Mouse (Mus musculus) stomach, embryonic 14.5 days (tissue): ENCODE measurements around the gene H2afv. TPM values are rescaled to one million over a fixed set of nuclear protein-coding genes. Genes with fewer than 3 reads are reported as not detected.

ENCODE experiments used
- ATAC-seq: fragments of 200-750 bp; cut with Nextera tagmentation; 2 replicates; pipeline ENCODE4 v1.8.0; 2017; ENCODE audit warnings: low read depth, moderate TSS enrichment; ENCODE audit not compliant: insufficient number of reproducible peaks, insufficient read depth, low FRiP score
- H3K27ac ChIP-seq: fragments of 300-500 bp; sonication (generic); 2 replicates; pipeline ENCODE4 v1.5.1; 2014; ENCODE audit warnings: mild to moderate bottlenecking, low read length, moderate library complexity, mixed read lengths
- H3K27me3 ChIP-seq: fragments of 300-500 bp; sonication (generic); 2 replicates; pipeline ENCODE4 v1.6.1; 2014; ENCODE audit warnings: low read length, control low read depth, mixed read lengths; ENCODE audit not compliant: control insufficient read depth, insufficient read depth
- H3K36me3 ChIP-seq: fragments of 300-500 bp; sonication (generic); 2 replicates; pipeline ENCODE4 v1.6.1; 2014; ENCODE audit warnings: mild to moderate bottlenecking, control low read depth, low read length, moderate library complexity, mixed read lengths; ENCODE audit not compliant: control insufficient read depth, insufficient read depth
- H3K4me1 ChIP-seq: fragments of 300-500 bp; sonication (generic); 2 replicates; pipeline ENCODE4 v1.6.1; 2014; ENCODE audit warnings: low read length, control low read depth, mixed read lengths; ENCODE audit not compliant: control insufficient read depth, insufficient read depth
- H3K4me2 ChIP-seq: fragments of 300-500 bp; sonication (generic); replicated peaks from 2 replicates; pipeline ENCODE4 v1.6.1; 2014; ENCODE audit warnings: low read depth, low read length, control low read depth
- H3K4me3 ChIP-seq: fragments of 300-500 bp; sonication (generic); 2 replicates; pipeline ENCODE4 v1.5.1; 2014; ENCODE audit warnings: low read depth, low read length, control low read depth
- H3K9ac ChIP-seq: fragments of 300-500 bp; sonication (generic); replicated peaks from 2 replicates; pipeline ENCODE4 v1.6.1; 2014; ENCODE audit warnings: low read depth, mild to moderate bottlenecking, control low read depth, low read length, moderate library complexity, mixed read lengths
- H3K9me3 ChIP-seq: fragments of 300-500 bp; sonication (generic); 2 replicates; pipeline ENCODE4 v1.6.1; 2016; ENCODE audit warnings: low read depth, low read length, control low read depth; ENCODE audit not compliant: control insufficient read depth
- WGBS: fragments of 180-500 bp; shearing (Covaris S2); extraction: QIAGEN DNeasy Blood & Tissue Kit; methylation state at CpG from one replicate; pipeline ENCODE4 v1.1.7; 2014; 5-methylcytosine and 5-hydroxymethylcytosine counted together
- polyA plus RNA-seq: library from polyadenylated mRNA; unstranded; fragments of >200 nt; fragmentation: Nextera tagmentation; extraction: Ambion mirVana; gene quantifications from 2 replicates; pipeline ENCODE4 v1.2.1, GENCODE M21; 2014

The H2afv gene
- polyA plus RNA-seq, 1 experiment from 2014 or later, result 623 TPM

DNA sequence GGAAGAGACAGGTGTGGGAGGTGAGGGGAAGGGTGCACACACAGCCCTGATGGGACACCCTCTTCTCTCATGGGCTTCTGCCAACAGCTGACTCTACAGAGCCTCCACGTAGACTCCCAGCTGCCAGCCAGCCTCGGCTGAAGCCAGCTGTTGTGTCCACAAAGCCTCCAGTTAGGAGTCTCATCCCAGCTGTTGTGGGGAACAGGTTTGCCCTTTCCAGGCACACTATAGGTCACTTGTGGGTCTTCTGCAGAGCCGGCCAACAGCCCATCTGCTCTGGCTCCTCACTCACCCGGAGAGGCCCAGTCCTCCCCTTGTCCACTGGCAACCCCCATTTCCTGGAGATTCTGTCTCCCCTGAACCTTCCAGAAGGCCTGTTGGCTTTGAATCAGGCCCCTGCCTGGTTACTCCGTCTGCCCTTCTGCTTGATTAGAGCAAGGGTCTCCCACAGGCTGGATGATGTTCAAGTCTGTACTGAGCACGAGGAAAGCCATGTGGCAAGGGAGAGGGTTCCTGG, 37.5 kb upstream of the H2afv start:
- Histone ChIP-seq H3K4me3 (no peak overlapping the region), H3K27ac (no peak overlapping the region), H3K36me3 (no peaks in the 10 kb centered on the region), H3K9ac (no peak overlapping the region), H3K9me3 (no peaks in the 10 kb centered on the region), H3K27me3 (no peaks in the 10 kb centered on the region), H3K4me2 (no peak overlapping the region), H3K4me1 (no peaks in the 10 kb centered on the region)
- no peak for ATAC-seq
- WGBS, result 60% methylated on average over 6 of the region's 6 CpGs

DNA sequence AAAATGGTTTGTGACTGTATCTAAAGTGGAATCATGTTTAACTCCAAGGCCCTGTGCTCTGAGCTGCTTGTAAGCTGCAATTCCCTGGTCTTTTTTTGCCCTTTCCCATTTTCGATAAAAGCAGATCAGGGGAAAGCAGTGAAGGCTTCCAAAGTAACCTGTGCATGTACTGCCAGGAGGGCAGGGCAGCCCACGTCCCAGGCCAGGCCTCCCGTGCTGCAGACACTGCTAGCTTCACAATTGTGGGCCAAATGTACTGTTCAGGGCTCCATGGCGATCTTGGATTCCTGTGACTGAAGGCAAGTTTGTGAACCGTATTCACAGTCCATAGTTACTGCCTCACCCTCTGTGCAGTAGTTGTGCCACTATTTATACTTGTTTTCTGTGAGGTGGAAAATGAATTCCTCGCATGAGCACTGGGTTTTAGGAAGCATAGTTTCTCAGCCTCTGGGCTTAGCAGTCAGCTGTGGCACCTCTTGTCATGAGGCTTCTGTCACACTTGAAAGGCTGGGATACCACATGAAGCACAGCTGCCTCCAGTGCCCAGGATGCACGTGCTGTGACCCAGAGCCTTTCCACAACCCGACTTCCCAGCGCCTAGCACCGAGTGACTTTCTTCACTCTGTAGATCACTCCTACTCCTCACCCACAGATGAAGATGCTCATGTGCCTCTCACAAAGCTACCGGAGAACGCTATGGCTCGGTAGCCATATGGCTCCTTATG, 36.6 kb upstream of the H2afv start:
- Histone ChIP-seq H3K27ac (no peak overlapping the region), H3K4me2 (no peak overlapping the region), H3K4me3 (no peak overlapping the region), H3K9me3 (no peaks in the 10 kb centered on the region), H3K9ac (no peak overlapping the region), H3K36me3 (no peaks in the 10 kb centered on the region), H3K4me1 (no peaks in the 10 kb centered on the region), H3K27me3 (no peaks in the 10 kb centered on the region)
- no peak for ATAC-seq
- 79% methylated on average over 13 of the region's 13 CpGs for WGBS

DNA sequence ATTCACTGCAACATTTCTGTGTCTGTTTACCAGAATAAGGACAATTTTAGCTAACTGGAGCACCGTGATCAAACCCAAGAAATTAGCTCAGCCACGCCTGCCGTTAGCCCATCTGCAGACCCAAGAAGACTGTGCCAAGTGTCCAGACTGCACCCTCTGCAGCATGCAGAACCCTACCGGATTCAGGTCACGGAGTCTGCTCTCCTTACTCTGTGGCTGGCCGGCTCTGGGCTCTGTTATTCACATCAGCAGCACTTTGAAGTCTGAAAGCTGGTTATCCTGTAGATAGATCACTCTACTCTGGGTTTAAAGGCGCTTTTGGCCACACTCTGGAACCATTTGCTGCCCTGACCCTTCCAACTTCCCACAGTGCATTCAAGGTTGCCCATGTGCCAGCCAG, 35.9 kb upstream of the H2afv start:
- 73% methylated on average over 7 of the region's 7 CpGs for WGBS
- H3K9ac ChIP-seq, result no peak overlapping the region

DNA sequence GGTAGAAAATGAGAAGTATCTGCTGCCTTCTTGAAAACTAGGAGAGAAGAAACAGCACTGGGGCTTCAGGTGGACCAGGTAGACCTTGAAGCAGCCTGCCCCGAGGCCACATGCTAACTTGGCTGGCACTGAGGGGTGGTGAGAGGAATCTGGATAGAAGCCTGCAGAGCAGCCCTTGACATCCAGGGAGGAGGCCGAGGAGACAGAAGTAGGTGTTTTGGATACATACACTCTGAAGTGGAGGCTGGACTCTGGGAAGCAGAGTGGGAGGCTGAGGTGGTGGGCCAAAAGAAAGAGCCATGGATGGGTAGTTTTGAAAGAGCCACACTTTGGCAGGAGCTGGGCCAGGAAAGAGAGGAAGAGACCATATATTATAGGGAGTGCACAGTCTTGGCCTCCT, 35.0 kb upstream of the H2afv start:
- Histone ChIP-seq H3K4me2 (no peak overlapping the region), H3K4me1 (peaks cover 2% of the 10 kb centered on the region; the same call in 1 of the 2 replicates), H3K4me3 (no peak overlapping the region), H3K27me3 (no peaks in the 10 kb centered on the region), H3K27ac (no peak overlapping the region), H3K36me3 (no peaks in the 10 kb centered on the region), H3K9me3 (no peaks in the 10 kb centered on the region), H3K9ac (no peak overlapping the region)
- ATAC-seq, result no peak
- WGBS, result 67% methylated on average over 2 of the region's 2 CpGs

More for the DNA sequence above, 35.9 kb upstream of the H2afv start:
- Histone ChIP-seq H3K27ac (no peak overlapping the region), H3K4me2 (no peak overlapping the region), H3K27me3 (no peaks in the 10 kb centered on the region), H3K36me3 (no peaks in the 10 kb centered on the region), H3K4me3 (no peak overlapping the region), H3K9me3 (no peaks in the 10 kb centered on the region), H3K4me1 (no peaks in the 10 kb centered on the region)
- no peak for ATAC-seq

DNA sequence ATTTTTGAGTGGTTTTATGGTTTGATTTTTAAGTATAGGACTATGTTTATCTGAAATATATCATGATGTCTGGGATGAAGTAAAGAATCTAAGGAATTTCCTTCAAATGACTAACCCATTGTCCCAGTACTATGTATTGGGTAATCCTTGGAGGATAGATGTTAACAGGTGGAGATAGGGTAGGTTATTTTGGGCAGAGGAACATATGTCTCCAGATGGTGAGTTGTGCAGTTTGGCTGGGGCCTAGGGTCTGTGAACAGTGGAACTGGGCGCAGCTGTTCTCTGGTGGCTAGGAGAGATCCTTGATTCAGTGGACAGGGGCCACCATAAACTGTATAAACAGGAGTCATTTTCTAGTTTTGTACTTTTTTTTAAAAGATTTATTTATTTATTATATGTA, 33.1 kb upstream of the H2afv start:
- H3K4me3 ChIP-seq, result no peak overlapping the region
- no peaks in the 10 kb centered on the region for H3K36me3 ChIP-seq
- no peaks in the 10 kb centered on the region for H3K9me3 ChIP-seq
- 91% methylated on average over 1 of the region's 1 CpGs for whole genome bisulfite sequencing
- ATAC-seq, result no peak
- H3K4me1 ChIP-seq, result peaks cover 13% of the 10 kb centered on the region; the same call in 1 of the 2 replicates
- H3K27me3 ChIP-seq, result no peaks in the 10 kb centered on the region
- H3K27ac ChIP-seq, result no peak overlapping the region
- H3K4me2 ChIP-seq, result no peak overlapping the region
- H3K9ac ChIP-seq, result no peak overlapping the region

DNA sequence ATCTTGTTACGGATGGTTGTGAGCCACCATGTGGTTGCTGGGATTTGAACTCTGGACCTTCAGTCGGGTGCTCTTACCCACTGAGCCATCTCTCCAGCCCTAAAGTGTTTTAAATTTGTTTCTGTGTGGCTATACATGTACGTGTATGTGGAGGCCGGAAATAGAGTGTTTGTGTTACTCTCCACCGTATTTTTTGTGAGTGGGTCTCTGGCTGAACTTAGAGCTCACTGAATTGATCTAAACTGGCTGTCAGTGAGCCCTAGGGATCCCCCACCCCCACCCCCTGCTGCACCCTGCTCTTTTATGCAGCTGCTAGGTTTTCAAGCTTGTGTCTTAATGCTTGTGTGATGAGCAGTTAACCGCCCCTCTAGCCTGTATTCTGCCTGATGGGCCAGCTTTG, 32.6 kb upstream of the H2afv start:
- no peak overlapping the region for H3K4me3 ChIP-seq
- 73% methylated on average over 6 of the region's 6 CpGs for WGBS
- no peaks in the 10 kb centered on the region for H3K27me3 ChIP-seq
- H3K4me2 ChIP-seq, result no peak overlapping the region
- H3K9ac ChIP-seq, result no peak overlapping the region
- H3K27ac ChIP-seq, result no peak overlapping the region
- no peak for ATAC-seq
- H3K36me3 ChIP-seq, result no peaks in the 10 kb centered on the region
- H3K4me1 ChIP-seq, result peaks cover 13% of the 10 kb centered on the region; the same call in 1 of the 2 replicates
- no peaks in the 10 kb centered on the region for H3K9me3 ChIP-seq

DNA sequence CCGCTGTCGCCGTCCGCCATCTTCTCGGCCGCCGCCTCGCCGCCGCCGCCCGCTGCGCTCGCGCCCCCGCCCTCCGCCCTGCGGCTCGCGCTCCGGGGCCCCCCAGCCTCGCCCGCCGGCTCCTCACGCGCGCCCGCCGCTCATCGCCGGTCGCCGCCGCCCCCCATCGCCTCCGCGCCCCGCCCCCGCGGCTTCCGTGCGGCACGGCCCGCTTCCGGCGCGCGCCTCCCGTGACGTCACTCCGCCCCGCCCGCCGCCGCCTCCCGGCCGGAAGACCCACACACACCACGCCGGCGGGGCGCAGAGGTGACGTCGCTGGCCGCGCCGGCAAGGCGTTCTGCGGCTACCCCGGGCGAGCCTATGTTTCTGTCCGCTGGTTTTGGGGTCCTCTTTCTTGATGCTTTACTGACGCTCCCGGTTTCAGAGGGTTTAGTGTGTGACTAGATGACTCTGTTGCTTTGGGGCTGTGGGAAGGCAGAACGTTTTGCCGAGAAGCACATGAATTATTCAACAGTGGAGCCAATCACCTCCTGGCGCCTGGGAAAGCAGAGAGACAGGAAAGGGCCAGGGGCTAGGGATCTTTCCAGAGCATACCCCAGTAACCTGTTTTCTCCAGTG, 31.7 kb upstream of the H2afv start, which contains the start of gene Purb:
Gene Purb (minus strand): TSS at position 51 of the 618 bp plus-strand sequence.
- Histone ChIP-seq H3K4me2 (peak within 1 kb of the TSS; percentile 77), H3K27ac (peak within 1 kb of the TSS; percentile 98), H3K9me3 (no peaks in the 10 kb centered on the region), H3K4me1 (peaks cover 18% of the 10 kb centered on the region), H3K4me3 (peak within 1 kb of the TSS; percentile 96), H3K36me3 (no peaks in the 10 kb centered on the region; the same call in 1 of the 2 replicates), H3K9ac (peak within 1 kb of the TSS; percentile 93), H3K27me3 (no peaks in the 10 kb centered on the region)
- ATAC-seq, result peak; percentile 97
- under 1% methylated on average over 60 of the region's 76 CpGs for WGBS

DNA sequence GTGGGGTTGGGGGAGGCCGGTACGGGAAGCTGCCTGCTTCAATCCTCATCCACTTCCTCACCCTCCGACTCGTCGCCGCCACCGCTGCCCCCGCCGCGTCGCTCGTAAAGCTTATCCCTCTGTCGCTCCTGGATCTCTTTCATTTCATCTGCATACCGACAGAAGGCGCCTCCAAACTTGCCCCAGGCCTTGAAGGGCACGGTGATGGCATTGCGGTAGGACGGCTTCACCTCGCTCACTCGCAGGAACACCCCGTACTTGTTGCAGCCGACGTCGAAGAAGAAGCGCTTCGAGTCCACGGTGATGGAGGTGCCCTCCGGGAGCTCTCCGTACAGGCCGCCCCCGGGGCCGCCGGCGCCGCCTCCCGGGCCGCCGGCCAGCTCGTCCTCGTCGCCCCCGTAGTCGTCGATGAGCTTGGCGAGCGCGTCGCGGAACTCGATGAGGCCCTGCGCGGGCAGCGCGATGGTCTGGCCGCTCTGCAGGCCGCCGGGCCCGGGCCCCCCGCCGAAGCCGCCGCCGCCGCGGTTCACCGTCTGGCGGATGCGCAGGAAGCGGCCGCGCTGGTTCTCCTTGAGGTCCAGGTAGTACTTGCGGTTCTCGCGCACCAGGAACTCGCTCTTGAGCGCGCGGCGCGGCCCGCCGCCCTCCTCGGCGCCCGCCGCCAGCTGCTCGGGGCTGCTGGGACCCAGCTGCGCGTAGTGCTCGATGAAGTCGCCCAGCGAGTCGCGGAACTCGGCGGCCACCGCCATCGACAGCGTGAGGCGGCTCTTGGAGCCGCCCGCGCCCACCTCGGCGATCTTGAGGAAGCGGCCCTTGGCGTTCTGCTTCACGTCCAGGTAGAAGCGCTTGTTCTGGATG, 30.9 kb upstream of the H2afv start:
- no peaks in the 10 kb centered on the region; the same call in 1 of the 2 replicates for H3K36me3 ChIP-seq
- H3K4me2 ChIP-seq, result peak overlapping the region; percentile 77
- peaks cover 26% of the 10 kb centered on the region for H3K4me1 ChIP-seq
- H3K27me3 ChIP-seq, result no peaks in the 10 kb centered on the region
- H3K9me3 ChIP-seq, result no peaks in the 10 kb centered on the region
- ATAC-seq, result peak; percentile 42; the same call in 1 of the 2 replicates
- WGBS, result under 1% methylated on average over 108 of the region's 109 CpGs
- H3K4me3 ChIP-seq, result peak overlapping the region; percentile 96
- peak overlapping the region; percentile 98 for H3K27ac ChIP-seq
- peak overlapping the region; percentile 93 for H3K9ac ChIP-seq
